ENCODE assay signal across 9 mouse cellular contexts in genomic region chr5:31606151-31606550, GRCm38 (mm10). TPM values are rescaled to one million over a fixed set of nuclear protein-coding genes. Genes with fewer than 3 reads are reported as not detected.
A peak's percentile ranks its signal among the peaks of the same experiment; 100 is the strongest.
DNase-seq lines count a peak whose midpoint lies in the region; TF ChIP-seq lines count a peak whose summit lies in the region.
"Had no signal": no experiment of that assay in that cellular context is flagged by ENCODE, and none has a peak within 500 bp of the region (broad histone marks: within the 10 kb centered on the region; RNA-seq: fewer than 3 reads in every experiment).

No protein-coding gene starts in this region.

- H3K9me3 ChIP-seq in MEL (replicated peaks; ENCODE audit: insufficient read depth, low read length) = no peaks in the 10 kb centered on the region
- H3K9me3 ChIP-seq: embryonic facial prominence, embryonic 12.5 days; neural tube, embryonic 12.5 days had no signal

- H3K4me3 ChIP-seq in MEL (ENCODE audit: control insufficient read depth in 1 of 2, insufficient read depth in 1 of 2, low read depth in 2 of 2, low read length in 2 of 2) (no peak overlapping the region), myocyte (no peak overlapping the region)
- H3K4me3 ChIP-seq: embryonic facial prominence, embryonic 12.5 days; neural tube, embryonic 12.5 days had no signal

- no peak for TF ChIP-seq CTCF in MEL (IDR thresholded peaks at IDR 0.05 in 2 of 3, conservative IDR thresholded peaks at IDR 0.05 in 1 of 3; ENCODE audit: control insufficient read depth in 1 of 3, insufficient read depth in 1 of 3, low read depth in 2 of 3, low read length in 3 of 3, poor library complexity in 1 of 3, severe bottlenecking in 1 of 3)

- TF ChIP-seq POLR2A in MEL (IDR thresholded peaks at IDR 0.05; ENCODE audit: control insufficient read depth in 1 of 2, insufficient read depth in 1 of 2, low read depth in 1 of 2, low read length in 2 of 2, poor library complexity in 1 of 2) = no peak
- no peak for TF ChIP-seq POLR2A in myocyte (IDR thresholded peaks at IDR 0.05; ENCODE audit: insufficient read length, low read depth)

- no peak for TF ChIP-seq EP300 in MEL (IDR thresholded peaks at IDR 0.05; ENCODE audit: low read depth in 1 of 2, low read length in 2 of 2)

- peak overlapping the region; percentile 68 for H3K4me2 ChIP-seq in myocyte (ENCODE audit: low read depth)
- H3K4me2 ChIP-seq: embryonic facial prominence, embryonic 12.5 days; neural tube, embryonic 12.5 days had no signal

- H3K79me2 ChIP-seq in MEL (ENCODE audit: control insufficient read depth, insufficient read depth, low read length, poor library complexity) (no peaks in the 10 kb centered on the region; the same call in 1 of the 2 replicates), myocyte (ENCODE audit: control insufficient read depth, insufficient read depth) (no peaks in the 10 kb centered on the region)

- peaks cover 8 to 38% of the 10 kb centered on the region in 2 experiments; a peak in 3 of 4 replicates for H3K36me3 ChIP-seq in MEL (ENCODE audit: control insufficient read depth in 1 of 2, insufficient read depth in 2 of 2, low read length in 2 of 2)
- H3K36me3 ChIP-seq in myocyte (ENCODE audit: control insufficient read depth, insufficient read depth) = no peaks in the 10 kb centered on the region
- H3K36me3 ChIP-seq: embryonic facial prominence, embryonic 12.5 days; neural tube, embryonic 12.5 days had no signal

- no peaks in the 10 kb centered on the region for H3K27me3 ChIP-seq in MEL (ENCODE audit: control insufficient read depth in 1 of 2, insufficient read depth in 2 of 2, low read length in 2 of 2)
- no peaks in the 10 kb centered on the region for H3K27me3 ChIP-seq in myocyte (ENCODE audit: control insufficient read depth, insufficient read depth, insufficient read length)
- H3K27me3 ChIP-seq: embryonic facial prominence, embryonic 12.5 days; neural tube, embryonic 12.5 days had no signal

- H3K4me1 ChIP-seq in MEL (ENCODE audit: control insufficient read depth in 1 of 2, insufficient read depth in 2 of 2, low read length in 2 of 2) = peaks cover 19 to 26% of the 10 kb centered on the region in 2 experiments
- H3K4me1 ChIP-seq: embryonic facial prominence, embryonic 12.5 days; neural tube, embryonic 12.5 days had no signal

- TF ChIP-seq RAD21 in MEL (IDR thresholded peaks at IDR 0.05; ENCODE audit: low read depth, low read length) = no peak

- no peak overlapping the region for H3ac ChIP-seq in myocyte (ENCODE audit: control insufficient read depth, insufficient read length)

- H3K9ac ChIP-seq in MEL (ENCODE audit: control insufficient read depth, low read depth, low read length, poor library complexity, severe bottlenecking) = no peak overlapping the region
- H3K9ac ChIP-seq: embryonic facial prominence, embryonic 12.5 days; neural tube, embryonic 12.5 days had no signal

- DNase-seq in 416B (ENCODE audit: low read depth) (peak; percentile 34), MEL (ENCODE audit: low read depth, low spot score) (no peak)
- peak; percentile 88 for DNase-seq in gastrocnemius, adult 18-20 months (ENCODE audit: low spot score)
- no peak for DNase-seq in urinary bladder, adult 18-20 months (ENCODE audit: low spot score in 2 of 2)
- no peak for DNase-seq in lung, postnatal 4 days
- DNase-seq in cerebellum, adult 11-12 months = no peak

- no peak overlapping the region for H3K27ac ChIP-seq in MEL (ENCODE audit: control insufficient read depth, low read depth, low read length)
- H3K27ac ChIP-seq: embryonic facial prominence, embryonic 12.5 days; neural tube, embryonic 12.5 days had no signal

TF ChIP-seq in MEL, 35 proteins besides CTCF, POLR2A, EP300 and RAD21:
- TF ChIP-seq MXI1 (IDR thresholded peaks at IDR 0.05; ENCODE audit: low read depth, low read length) (no peak; the same call in 1 of the 2 replicates), ETS1 (IDR thresholded peaks at IDR 0.05; ENCODE audit: low read depth, low read length) (peak; percentile 14; the same call in 1 of the 2 replicates)
TF ChIP-seq in MEL: peak in this region for 1.

TF ChIP-seq in myocyte, 11 proteins besides CTCF, POLR2A, EP300 and RAD21:
- TF ChIP-seq CEBPB (IDR thresholded peaks at IDR 0.05; ENCODE audit: insufficient read depth, poor library complexity, severe bottlenecking) (peak; percentile 17; the same call in 1 of the 2 replicates), MYOG (IDR thresholded peaks at IDR 0.05; ENCODE audit: control insufficient read depth in 1 of 3, insufficient read depth in 1 of 3, insufficient read length in 2 of 3, low read depth in 2 of 3) (peak; percentile 41 to 88 (median 45)), TCF12 (IDR thresholded peaks at IDR 0.05; ENCODE audit: insufficient read depth, poor library complexity, severe bottlenecking) (peak; percentile 77), MYOD1 (IDR thresholded peaks at IDR 0.05; ENCODE audit: control insufficient read depth in 1 of 3, insufficient read length in 2 of 3, low read depth in 2 of 3) (peak in 2 of 3 experiments; percentile 69 to 81), REST (IDR thresholded peaks at IDR 0.05; ENCODE audit: insufficient read depth, insufficient read length) (no peak), USF1 (IDR thresholded peaks at IDR 0.05; ENCODE audit: low read depth) (no peak), SRF (IDR thresholded peaks at IDR 0.05; ENCODE audit: control insufficient read depth, insufficient read length, low read depth) (no peak)
TF ChIP-seq in myocyte: peak in this region for 4.

RNA-seq across cellular contexts. Expression of gene Mrpl33, which starts 9.4 kb away (rescaled TPM):
- 239 and 249 TPM in 2 replicates for total RNA-seq in MEL (2012; rRNA removed)
- polyA plus RNA-seq in MEL (2012; ENCODE audit: insufficient read depth in 1 of 2, insufficient read length in 2 of 2, low read depth in 1 of 2, low replicate concordance in 2 of 2, missing spikeins in 1 of 2) (100 to 1,000 TPM in 1 of 2 experiments, not detected in 1; 158 TPM), myocyte (2012; fragmentation: generic; extraction: Trizol) (241 TPM)
- total RNA-seq in gastrocnemius, adult 18-20 months (2021) = 100 to 1,000 TPM; 269 to 270 TPM

Comparison
In these comparisons a context has a peak if more than half of its experiments do, and no peak if none do; other contexts are left out.
1. DNase-seq: peak in 416B (single experiment) and gastrocnemius, adult 18-20 months (single experiment); none in MEL (single experiment), urinary bladder, adult 18-20 months (0 of 2), lung, postnatal 4 days (0 of 2) and cerebellum, adult 11-12 months (single experiment).